Mouse (Mus musculus) neural tube, embryonic 10.5 days (tissue): Measurements from ENCODE around the gene Anapc4.

Source experiments
- DNase-seq: peaks from one replicate; pipeline ENCODE4 v3.0.0-alpha.2; 2017; ENCODE audit warnings: low spot score; ENCODE audit errors: extremely low spot score

The Anapc4 gene

GRCm38 (mm10) chr5:52868918-52869703, 35.3 kb downstream of the Anapc4 start:
- no peak for DNase-seq

- DNase-seq: no peak
Measured at GRCm38 (mm10) chr5:52871461-52871860, 37.6 kb downstream of the Anapc4 start.

GRCm38 (mm10) chr5:52871986-52872385, 38.2 kb downstream of the Anapc4 start:
- DNase-seq: no peak

- DNase-seq: peak; percentile 67
Measured at GRCm38 (mm10) chr5:52878847-52879246, 45.0 kb downstream of the Anapc4 start.

GRCm38 (mm10) chr5:52879926-52880325, 46.1 kb downstream of the Anapc4 start:
- no peak for DNase-seq

- DNase-seq: no peak
Measured at GRCm38 (mm10) chr5:52882446-52882845, 48.6 kb downstream of the Anapc4 start.

- peak; percentile 36 for DNase-seq
Measured at GRCm38 (mm10) chr5:52887085-52887484, 53.3 kb downstream of the Anapc4 start.

- DNase-seq: no peak
Measured at GRCm38 (mm10) chr5:52889919-52890318, 56.1 kb downstream of the Anapc4 start.

GRCm38 (mm10) chr5:52891949-52892835, 58.4 kb downstream of the Anapc4 start:
- no peak for DNase-seq

GRCm38 (mm10) chr5:52893938-52894337, 60.1 kb downstream of the Anapc4 start:
- no peak for DNase-seq

GRCm38 (mm10) chr5:52904246-52904645, 70.4 kb downstream of the Anapc4 start:
- no peak for DNase-seq

- DNase-seq: peak; percentile 28
Measured at GRCm38 (mm10) chr5:52904671-52905070, 70.9 kb downstream of the Anapc4 start.

- no peak for DNase-seq
Measured at GRCm38 (mm10) chr5:52908246-52908645, 74.4 kb downstream of the Anapc4 start.

- no peak for DNase-seq
Measured at GRCm38 (mm10) chr5:52910159-52910591, 76.4 kb downstream of the Anapc4 start.

- no peak for DNase-seq
Measured at GRCm38 (mm10) chr5:52911286-52911870, 77.6 kb downstream of the Anapc4 start.

- DNase-seq: no peak
Measured at GRCm38 (mm10) chr5:52913711-52914110, 79.9 kb downstream of the Anapc4 start.

GRCm38 (mm10) chr5:52916186-52916585, 82.4 kb downstream of the Anapc4 start:
- DNase-seq: no peak
